Mouse (Mus musculus) forebrain, embryonic 16.5 days (tissue): ENCODE measurements around the gene Tmem179. TPM values are rescaled to one million over a fixed set of nuclear protein-coding genes. Genes with fewer than 3 reads are reported as not detected.

ENCODE experiments used
- ATAC-seq: fragments of 200-750 bp; cut with Nextera tagmentation; 2 replicates; pipeline ENCODE4 v1.8.0; 2017; ENCODE audit warnings: mild to moderate bottlenecking, moderate library complexity
- H3K27ac ChIP-seq: fragments of 300-500 bp; sonication (generic); 2 replicates; pipeline ENCODE4 v1.5.1; 2014; ENCODE audit warnings: low read length, control low read depth
- H3K27me3 ChIP-seq: fragments of 300-500 bp; sonication (generic); replicated peaks from 2 replicates; pipeline ENCODE4 v1.6.1; 2014; ENCODE audit warnings: low read length; ENCODE audit not compliant: control insufficient read depth, insufficient read depth
- H3K36me3 ChIP-seq: fragments of 300-500 bp; sonication (generic); 2 replicates; pipeline ENCODE4 v1.6.1; 2014; ENCODE audit not compliant: control insufficient read depth, insufficient read depth
- H3K4me1 ChIP-seq: fragments of 300-500 bp; sonication (generic); replicated peaks from 2 replicates; pipeline ENCODE4 v1.6.1; 2014; ENCODE audit warnings: low read length; ENCODE audit not compliant: control insufficient read depth, insufficient read depth
- H3K4me2 ChIP-seq: fragments of 300-500 bp; sonication (generic); 2 replicates; pipeline ENCODE4 v1.6.1; 2014; ENCODE audit warnings: mild to moderate bottlenecking, low read length, control low read depth
- H3K4me3 ChIP-seq: fragments of 300-500 bp; sonication (generic); replicated peaks from 2 replicates; pipeline ENCODE4 v1.5.1; 2014; ENCODE audit warnings: mild to moderate bottlenecking, low read length, control low read depth
- H3K9ac ChIP-seq: fragments of 300-500 bp; sonication (generic); replicated peaks from 2 replicates; pipeline ENCODE4 v1.6.1; 2014; ENCODE audit warnings: low read depth, low read length, control low read depth
- H3K9me3 ChIP-seq: fragments of 300-500 bp; sonication (generic); 2 replicates; pipeline ENCODE4 v1.6.1; 2016; ENCODE audit warnings: low read length; ENCODE audit not compliant: control insufficient read depth
- WGBS: fragments of 180-500 bp; shearing (Covaris S2); extraction: QIAGEN DNeasy Blood & Tissue Kit; methylation state at CpG from one replicate; pipeline ENCODE4 v1.1.7; 2014; 5-methylcytosine and 5-hydroxymethylcytosine counted together
- polyA plus RNA-seq: library from polyadenylated mRNA; unstranded; fragments of >200 nt; fragmentation: Nextera tagmentation; extraction: Ambion mirVana; gene quantifications from 2 replicates; pipeline ENCODE4 v1.2.1, GENCODE M21; 2015

Tmem179 gene
- polyA plus RNA-seq, 1 experiment from 2014 or later: 71.7 TPM

- no peak overlapping the region for H3K27ac ChIP-seq
- H3K4me1 ChIP-seq: peaks cover 9% of the 10 kb centered on the region
- no peak overlapping the region for H3K9ac ChIP-seq
- H3K4me2 ChIP-seq: no peak overlapping the region
- no peaks in the 10 kb centered on the region for H3K36me3 ChIP-seq
- no peaks in the 10 kb centered on the region for H3K27me3 ChIP-seq
- H3K9me3 ChIP-seq: no peaks in the 10 kb centered on the region
- WGBS: 94% methylated on average over 9 of the region's 9 CpGs
- ATAC-seq: no peak
- H3K4me3 ChIP-seq: no peak overlapping the region
These were observed 27.0 kb downstream of the Tmem179 start for GRCm38 (mm10) chr12:112489535-112489934.

GRCm38 (mm10) chr12:112489134-112489533, 27.4 kb downstream of the Tmem179 start, which contains the start of gene A530016L24Rik:
Gene A530016L24Rik (plus strand): TSS chr12:112489448.
- WGBS: 83% methylated on average over 8 of the region's 8 CpGs
- Histone ChIP-seq H3K9me3 (no peaks in the 10 kb centered on the region), H3K4me1 (peaks cover 9% of the 10 kb centered on the region), H3K4me2 (no peak within 1 kb of the TSS), H3K36me3 (no peaks in the 10 kb centered on the region), H3K27ac (no peak within 1 kb of the TSS), H3K9ac (no peak within 1 kb of the TSS), H3K27me3 (no peaks in the 10 kb centered on the region), H3K4me3 (no peak within 1 kb of the TSS)
- no peak for ATAC-seq

GRCm38 (mm10) chr12:112473777-112474176, 42.8 kb downstream of the Tmem179 start:
- Histone ChIP-seq H3K9ac (no peak overlapping the region), H3K4me2 (no peak overlapping the region), H3K4me1 (peaks cover 27% of the 10 kb centered on the region), H3K36me3 (no peaks in the 10 kb centered on the region), H3K27ac (no peak overlapping the region), H3K9me3 (no peaks in the 10 kb centered on the region), H3K4me3 (no peak overlapping the region), H3K27me3 (no peaks in the 10 kb centered on the region)
- WGBS: 16% methylated on average over 9 of the region's 9 CpGs
- ATAC-seq: peak; percentile 70

- Histone ChIP-seq H3K4me2 (no peak overlapping the region), H3K4me3 (no peak overlapping the region), H3K36me3 (no peaks in the 10 kb centered on the region), H3K4me1 (peaks cover 27% of the 10 kb centered on the region), H3K9me3 (no peaks in the 10 kb centered on the region), H3K27ac (peak overlapping the region; percentile 86), H3K9ac (no peak overlapping the region), H3K27me3 (no peaks in the 10 kb centered on the region)
- peak; percentile 60 for ATAC-seq
- 25% methylated on average over 5 of the region's 5 CpGs for WGBS
These were observed 46.3 kb downstream of the Tmem179 start for GRCm38 (mm10) chr12:112470216-112470615.

- 72% methylated on average over 7 of the region's 7 CpGs for WGBS
- Histone ChIP-seq H3K36me3 (no peaks in the 10 kb centered on the region), H3K4me3 (no peak overlapping the region), H3K9me3 (no peaks in the 10 kb centered on the region), H3K27me3 (no peaks in the 10 kb centered on the region), H3K4me2 (no peak overlapping the region), H3K27ac (peak overlapping the region; percentile 86), H3K9ac (no peak overlapping the region), H3K4me1 (peaks cover 27% of the 10 kb centered on the region)
- ATAC-seq: no peak
These were observed 47.2 kb downstream of the Tmem179 start for GRCm38 (mm10) chr12:112469393-112469792.

- Histone ChIP-seq H3K9ac (no peak overlapping the region), H3K4me3 (no peak overlapping the region), H3K27ac (no peak overlapping the region), H3K4me1 (peaks cover 21% of the 10 kb centered on the region), H3K4me2 (no peak overlapping the region), H3K9me3 (no peaks in the 10 kb centered on the region), H3K36me3 (no peaks in the 10 kb centered on the region), H3K27me3 (no peaks in the 10 kb centered on the region)
- WGBS: 86% methylated on average over 10 of the region's 10 CpGs
- ATAC-seq: no peak
These were observed 49.2 kb downstream of the Tmem179 start for GRCm38 (mm10) chr12:112467387-112467786.

GRCm38 (mm10) chr12:112465928-112466327, 50.6 kb downstream of the Tmem179 start:
- Histone ChIP-seq H3K36me3 (no peaks in the 10 kb centered on the region), H3K4me3 (no peak overlapping the region), H3K9ac (no peak overlapping the region), H3K27ac (no peak overlapping the region), H3K27me3 (no peaks in the 10 kb centered on the region), H3K9me3 (no peaks in the 10 kb centered on the region), H3K4me2 (no peak overlapping the region), H3K4me1 (peaks cover 21% of the 10 kb centered on the region)
- 95% methylated on average over 17 of the region's 17 CpGs for WGBS
- ATAC-seq: no peak

GRCm38 (mm10) chr12:112464516-112464915, 52.0 kb downstream of the Tmem179 start:
- Histone ChIP-seq H3K9me3 (no peaks in the 10 kb centered on the region), H3K4me2 (no peak overlapping the region), H3K4me1 (peaks cover 7% of the 10 kb centered on the region), H3K4me3 (no peak overlapping the region), H3K36me3 (no peaks in the 10 kb centered on the region), H3K27ac (no peak overlapping the region), H3K27me3 (no peaks in the 10 kb centered on the region), H3K9ac (no peak overlapping the region)
- ATAC-seq: no peak
- WGBS: 87% methylated on average over 3 of the region's 3 CpGs

GRCm38 (mm10) chr12:112463750-112464444, 52.6 kb downstream of the Tmem179 start:
- 83% methylated on average over 3 of the region's 3 CpGs for WGBS
- Histone ChIP-seq H3K4me2 (no peak overlapping the region), H3K36me3 (no peaks in the 10 kb centered on the region), H3K9me3 (no peaks in the 10 kb centered on the region), H3K27ac (no peak overlapping the region), H3K9ac (no peak overlapping the region), H3K4me1 (peaks cover under 1% of the 10 kb centered on the region; the same call in 1 of the 2 replicates), H3K27me3 (no peaks in the 10 kb centered on the region), H3K4me3 (no peak overlapping the region)
- ATAC-seq: no peak
